Mouse (Mus musculus) spleen, adult 2 months (tissue): ENCODE measurements around the gene 9230102O04Rik. TPM values are rescaled to one million over a fixed set of nuclear protein-coding genes. Genes with fewer than 3 reads are reported as not detected.

Experiments
- DNase-seq, 2 experiments: peaks; one replicate each; pipeline versions ENCODE4 v3.0.0 to v3.0.0-alpha.2; 2012 to 2021; ENCODE audit warnings: low spot score in 2 of 2, low read depth in 1 of 2
- H3K27ac ChIP-seq: fragments of 200-500 bp; 2 replicates; pipeline ENCODE4 v1.5.1; 2012; ENCODE audit warnings: low read length, inconsistent platforms; ENCODE audit not compliant: insufficient read depth
- H3K27me3 ChIP-seq: fragments of 200-500 bp; 2 replicates; pipeline ENCODE4 v1.6.1; 2012; ENCODE audit warnings: mild to moderate bottlenecking, moderate library complexity, low read length, inconsistent platforms; ENCODE audit not compliant: control insufficient read depth, insufficient read depth
- H3K36me3 ChIP-seq: fragments of 200-500 bp; 2 replicates; pipeline ENCODE4 v1.6.1; 2012; ENCODE audit warnings: mild to moderate bottlenecking, low read length, inconsistent platforms; ENCODE audit not compliant: control insufficient read depth, insufficient read depth
- H3K4me1 ChIP-seq: fragments of 200-500 bp; 2 replicates; pipeline ENCODE4 v1.6.1; 2011; ENCODE audit warnings: inconsistent platforms; ENCODE audit not compliant: control insufficient read depth, insufficient read depth, insufficient read length
- H3K4me3 ChIP-seq: fragments of 200-500 bp; 2 replicates; pipeline ENCODE4 v1.5.1; 2011; ENCODE audit warnings: mild to moderate bottlenecking, inconsistent platforms; ENCODE audit not compliant: insufficient read depth, insufficient read length; ENCODE audit errors: extremely low read depth
- CTCF ChIP-seq: fragments of 200-500 bp; IDR thresholded peaks from 2 replicates; pipeline ENCODE4 v1.5.1; 2011; ENCODE audit warnings: mild to moderate bottlenecking, inconsistent platforms; ENCODE audit not compliant: insufficient read depth, insufficient read length, insufficient replicate concordance; ENCODE audit errors: extremely low read depth
- POLR2A ChIP-seq: fragments of 200-500 bp; IDR thresholded peaks from 2 replicates; pipeline ENCODE4 v1.6.1; 2011; ENCODE audit warnings: low read depth, low read length, inconsistent platforms
- WGBS: fragments of 180-500 bp; shearing (Covaris S2); methylation state at CpG from one replicate; pipeline ENCODE4 v1.1.7; 2018; 5-methylcytosine and 5-hydroxymethylcytosine counted together
- polyA plus RNA-seq: library from polyadenylated mRNA; depleted of rRNA; stranded (reverse); fragments of >200 nt; gene quantifications from 2 replicates; pipeline ENCODE4 v1.2.3, GENCODE M21; 2012

9230102O04Rik gene
- polyA plus RNA-seq, 1 experiment: not detected

GRCm38 (mm10) chr2:9881611-9882023 lies 7.7 kb downstream of the 9230102O04Rik start:
- TF ChIP-seq POLR2A: no peak
- TF ChIP-seq CTCF: no peak
- 16% methylated on average over 13 of the region's 13 CpGs for WGBS
- no peak for DNase-seq
- Histone ChIP-seq H3K36me3 (no peaks in the 10 kb centered on the region), H3K4me3 (no peak overlapping the region), H3K27ac (no peak overlapping the region), H3K4me1 (peaks cover 14% of the 10 kb centered on the region), H3K27me3 (peaks cover 48% of the 10 kb centered on the region)

GRCm38 (mm10) chr2:9881051-9881591 lies 8.2 kb downstream of the 9230102O04Rik start, which contains the start of gene 4930412O13Rik:
TSS of gene 4930412O13Rik (plus strand) at chr2:9881252.
- Histone ChIP-seq H3K27ac (no peak within 1 kb of the TSS), H3K27me3 (peaks cover 48% of the 10 kb centered on the region), H3K4me3 (no peak within 1 kb of the TSS), H3K4me1 (peaks cover 14% of the 10 kb centered on the region), H3K36me3 (no peaks in the 10 kb centered on the region)
- TF ChIP-seq CTCF: no peak
- TF ChIP-seq POLR2A: no peak
- WGBS: 13% methylated on average over 35 of the region's 35 CpGs
- no peak for DNase-seq

GRCm38 (mm10) chr2:9880271-9880670 lies 9.1 kb downstream of the 9230102O04Rik start:
- no peak overlapping the region for H3K27ac ChIP-seq
- H3K27me3 ChIP-seq: peaks cover 46% of the 10 kb centered on the region
- H3K36me3 ChIP-seq: no peaks in the 10 kb centered on the region
- 17% methylated on average over 11 of the region's 11 CpGs for WGBS
- TF ChIP-seq CTCF (no peak), POLR2A (no peak)
- no peak for DNase-seq
- H3K4me1 ChIP-seq: peaks cover 14% of the 10 kb centered on the region
- no peak overlapping the region for H3K4me3 ChIP-seq

GRCm38 (mm10) chr2:9879493-9879892 lies 9.8 kb downstream of the 9230102O04Rik start:
- peaks cover 45% of the 10 kb centered on the region for H3K27me3 ChIP-seq
- H3K4me3 ChIP-seq: peak overlapping the region; percentile 55
- peaks cover 14% of the 10 kb centered on the region for H3K4me1 ChIP-seq
- DNase-seq: peak; percentile 69 to 86
- 1% methylated on average over 21 of the region's 21 CpGs for WGBS
- TF ChIP-seq CTCF (peak; percentile 57; the same call in 1 of the 2 replicates), POLR2A (no peak)
- H3K36me3 ChIP-seq: no peaks in the 10 kb centered on the region
- no peak overlapping the region for H3K27ac ChIP-seq

GRCm38 (mm10) chr2:9879092-9879491 lies 10.2 kb downstream of the 9230102O04Rik start:
- H3K4me3 ChIP-seq: peak overlapping the region; percentile 55
- TF ChIP-seq CTCF (no peak), POLR2A (no peak)
- under 1% methylated on average over 22 of the region's 22 CpGs for WGBS
- DNase-seq: no peak
- H3K27ac ChIP-seq: no peak overlapping the region
- H3K4me1 ChIP-seq: peaks cover 14% of the 10 kb centered on the region
- 0 out of 2 replicates have a peak, but pooled peaks cover 1% of the 10 kb centered on the region for H3K36me3 ChIP-seq
- peaks cover 41% of the 10 kb centered on the region for H3K27me3 ChIP-seq

GRCm38 (mm10) chr2:9878564-9879081 lies 10.7 kb downstream of the 9230102O04Rik start:
- no peak overlapping the region for H3K27ac ChIP-seq
- peaks cover 11% of the 10 kb centered on the region for H3K4me1 ChIP-seq
- under 1% methylated on average over 33 of the region's 33 CpGs for WGBS
- H3K4me3 ChIP-seq: peak overlapping the region; percentile 55; the same call in 1 of the 2 replicates
- peaks cover 36% of the 10 kb centered on the region for H3K27me3 ChIP-seq
- peak in 1 of 2 experiments; percentile 41 for DNase-seq
- 0 out of 2 replicates have a peak, but pooled peaks cover 1% of the 10 kb centered on the region for H3K36me3 ChIP-seq
- TF ChIP-seq POLR2A: no peak
- no peak for TF ChIP-seq CTCF
